Mouse (Mus musculus): ENCODE measurements around the gene Cbx3.

The Cbx3 gene

GRCm38 (mm10) chr6:51470311-51471178, at the start of gene Cbx3:
Cbx3 (plus strand) TSS chr6:51470360.
- peak; percentile 97 for DNase-seq (ENCODE audit: low read depth)

- DNase-seq (ENCODE audit: low read depth) = no peak
These were observed 46.6 kb upstream of the Cbx3 start for GRCm38 (mm10) chr6:51423466-51424122.

DNA sequence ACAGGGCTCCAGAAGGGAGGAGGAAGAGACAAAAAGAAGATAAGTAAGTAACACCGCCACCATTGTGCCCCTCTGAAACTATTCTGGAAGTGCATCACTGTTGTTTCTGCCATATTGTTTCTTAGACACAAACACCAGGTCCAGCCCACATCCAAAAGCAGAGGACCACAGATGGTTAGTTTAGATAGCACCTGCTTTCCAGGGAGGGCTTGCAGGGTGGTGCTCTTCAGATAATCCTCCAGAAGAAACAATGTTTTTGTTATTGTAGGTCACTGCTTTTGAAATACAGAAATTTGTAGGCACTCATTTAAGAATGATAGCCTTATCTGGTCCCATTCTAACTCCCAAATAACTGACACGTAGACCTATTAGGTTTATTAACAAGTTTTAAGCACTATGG, 45.6 kb upstream of the Cbx3 start:
- no peak for DNase-seq (ENCODE audit: low read depth)

DNA sequence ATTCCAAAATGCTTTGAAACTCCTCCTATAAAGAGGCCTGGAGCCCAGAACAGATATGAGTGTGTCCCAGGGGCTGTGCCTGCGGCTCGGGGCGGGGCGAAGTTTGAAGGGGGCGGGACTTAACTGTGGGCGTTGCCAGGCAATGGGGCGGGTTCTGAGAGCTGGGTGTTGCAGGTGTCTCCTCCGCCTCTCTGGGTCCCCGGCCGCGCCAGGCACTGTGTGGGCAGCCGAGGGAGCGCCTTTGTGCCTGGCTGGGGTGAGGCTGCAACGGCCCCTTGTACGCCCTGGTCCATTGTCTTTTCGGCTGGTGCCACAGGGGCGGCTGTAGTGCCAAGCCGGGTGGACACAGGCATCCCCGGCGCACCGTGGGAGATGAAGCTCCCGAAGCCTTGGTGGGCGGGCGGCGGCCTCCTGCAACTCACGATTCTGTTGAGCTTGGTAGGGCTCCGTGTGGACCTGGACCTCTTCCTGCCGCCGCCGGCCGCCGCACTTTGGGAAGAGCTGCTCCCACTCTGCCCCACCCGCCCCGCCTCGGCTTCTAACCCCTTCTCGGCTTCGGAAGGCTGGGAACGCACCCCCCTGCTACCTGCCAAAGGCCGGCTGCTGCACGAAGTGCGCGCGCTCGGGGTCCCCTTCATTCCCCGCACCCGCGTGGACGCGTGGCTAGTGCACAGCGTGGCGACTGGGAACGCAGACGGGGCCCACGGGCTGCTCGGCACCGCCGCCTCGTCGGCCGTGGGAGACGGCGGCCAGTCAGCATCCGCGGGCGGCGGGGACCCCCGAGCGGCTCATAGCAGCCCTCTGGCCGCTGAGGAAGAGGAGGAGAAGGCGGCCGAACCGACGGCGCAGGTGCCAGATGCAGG, 37.4 kb upstream of the Cbx3 start, which contains the start of gene Nfe2l3:
TSS of gene Nfe2l3 (plus strand) at position 136 of the 863 bp plus-strand sequence.
- DNase-seq (ENCODE audit: low read depth) = no peak

DNA sequence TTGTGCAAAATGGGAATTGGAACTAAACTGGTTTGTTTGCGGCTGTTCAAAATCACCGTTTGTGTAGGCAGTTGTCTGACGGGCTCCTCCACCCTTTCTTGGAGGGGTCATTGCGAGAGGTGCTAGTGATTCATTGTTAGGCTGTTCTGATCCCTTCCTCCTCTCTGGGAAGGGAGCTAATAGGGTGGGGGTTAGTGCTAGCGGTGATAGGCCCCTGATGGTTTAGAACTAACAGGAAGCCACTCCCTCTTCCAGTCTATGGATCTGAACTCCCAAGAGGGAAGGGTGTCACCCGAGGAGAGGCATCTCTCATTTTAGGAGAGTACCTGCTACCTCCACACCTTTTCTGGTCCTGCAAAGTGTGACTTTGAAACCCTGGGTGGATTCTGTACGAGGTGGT, 35.9 kb upstream of the Cbx3 start:
- DNase-seq (ENCODE audit: low read depth) = no peak

DNA sequence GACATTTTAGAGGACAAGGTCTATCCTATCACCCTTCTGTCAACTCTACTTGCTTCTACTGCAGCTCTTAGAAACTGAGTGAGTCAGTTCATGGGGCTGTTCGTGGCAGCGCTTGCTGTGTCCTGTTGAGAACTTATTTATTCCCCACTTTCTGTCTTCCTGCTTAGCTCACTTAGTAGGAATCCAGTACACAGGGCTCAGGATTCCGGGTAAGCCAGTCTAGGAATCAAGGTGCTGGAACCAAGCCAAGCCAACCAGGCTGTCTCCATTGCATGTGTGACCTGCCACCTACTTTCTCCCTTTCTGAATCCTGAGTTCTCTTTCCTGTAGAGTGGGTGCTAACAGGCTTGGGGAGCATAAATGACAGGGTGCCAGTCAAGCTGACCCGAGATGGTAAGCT, 32.5 kb upstream of the Cbx3 start:
- DNase-seq (ENCODE audit: low read depth) = no peak

DNA sequence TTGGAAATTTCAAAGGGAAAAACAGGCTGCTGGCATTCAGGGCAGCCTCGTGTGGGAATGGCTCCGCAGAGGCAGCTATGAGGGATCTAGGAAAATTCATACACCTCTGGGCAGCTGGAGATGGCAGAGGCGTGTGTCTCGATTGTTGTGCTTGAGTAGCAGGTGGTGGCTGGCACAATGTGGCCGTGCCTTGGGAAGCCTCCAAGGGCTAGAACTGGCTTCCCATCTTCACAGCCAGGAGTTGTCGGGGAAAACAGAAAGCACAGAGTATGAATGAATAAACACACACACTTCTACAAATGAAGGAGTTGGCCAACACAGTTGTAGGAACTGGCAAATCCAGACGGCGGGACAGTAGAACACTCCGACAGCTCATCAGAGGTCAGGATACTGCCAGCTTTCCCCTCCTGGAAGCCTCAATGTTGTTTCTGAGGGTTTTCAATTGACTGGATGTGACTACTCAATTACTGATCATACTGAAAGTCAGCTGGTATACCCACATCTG, 31.3 kb upstream of the Cbx3 start:
- DNase-seq (ENCODE audit: low read depth) = no peak

GRCm38 (mm10) chr6:51442191-51442835, 27.8 kb upstream of the Cbx3 start:
- DNase-seq (ENCODE audit: low read depth) = no peak

- DNase-seq (ENCODE audit: low read depth) = no peak
These were observed 17.1 kb upstream of the Cbx3 start for GRCm38 (mm10) chr6:51452927-51453503.

- DNase-seq (ENCODE audit: low read depth) = no peak
These were observed 15.2 kb upstream of the Cbx3 start for GRCm38 (mm10) chr6:51454949-51455348.

DNA sequence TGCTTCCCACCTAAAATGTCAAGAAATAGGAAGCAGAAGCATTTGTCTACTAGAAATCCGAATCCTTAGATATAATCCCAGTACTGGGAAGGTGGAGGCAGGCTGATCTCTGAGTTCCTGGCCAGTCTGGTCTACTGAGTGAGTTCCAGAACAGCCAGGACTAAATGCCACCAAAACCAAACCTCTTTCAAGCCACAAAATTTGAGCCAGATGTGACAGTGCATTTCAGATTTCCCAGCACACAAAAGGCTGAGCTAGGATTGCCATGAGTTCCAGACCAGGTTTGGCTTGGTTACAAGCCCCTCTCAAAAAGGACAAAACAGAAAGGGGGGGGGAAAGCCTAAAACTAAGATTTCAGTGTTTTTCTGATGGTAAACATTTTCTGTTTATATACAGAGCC, 14.0 kb upstream of the Cbx3 start:
- DNase-seq (ENCODE audit: low read depth) = no peak

DNA sequence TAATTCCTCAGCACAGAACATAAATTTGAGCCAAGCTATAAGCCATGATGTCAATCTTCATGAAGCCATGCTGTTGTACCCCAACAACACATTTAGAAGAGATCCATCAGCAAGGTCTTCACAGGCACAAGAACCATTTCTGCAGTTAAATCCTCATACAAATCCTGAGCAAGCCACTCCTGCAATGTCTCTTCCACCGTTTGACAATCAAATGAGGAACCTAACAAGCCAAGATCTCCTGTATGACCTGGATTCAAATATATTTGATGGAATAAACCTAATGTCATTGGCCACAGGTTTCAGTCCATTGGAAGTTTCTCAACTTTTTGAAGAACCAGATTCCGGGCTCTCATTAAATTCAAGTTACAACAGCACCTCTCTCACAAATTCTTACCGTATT, 12.9 kb upstream of the Cbx3 start:
- peak; percentile 51 for DNase-seq (ENCODE audit: low read depth)

DNA sequence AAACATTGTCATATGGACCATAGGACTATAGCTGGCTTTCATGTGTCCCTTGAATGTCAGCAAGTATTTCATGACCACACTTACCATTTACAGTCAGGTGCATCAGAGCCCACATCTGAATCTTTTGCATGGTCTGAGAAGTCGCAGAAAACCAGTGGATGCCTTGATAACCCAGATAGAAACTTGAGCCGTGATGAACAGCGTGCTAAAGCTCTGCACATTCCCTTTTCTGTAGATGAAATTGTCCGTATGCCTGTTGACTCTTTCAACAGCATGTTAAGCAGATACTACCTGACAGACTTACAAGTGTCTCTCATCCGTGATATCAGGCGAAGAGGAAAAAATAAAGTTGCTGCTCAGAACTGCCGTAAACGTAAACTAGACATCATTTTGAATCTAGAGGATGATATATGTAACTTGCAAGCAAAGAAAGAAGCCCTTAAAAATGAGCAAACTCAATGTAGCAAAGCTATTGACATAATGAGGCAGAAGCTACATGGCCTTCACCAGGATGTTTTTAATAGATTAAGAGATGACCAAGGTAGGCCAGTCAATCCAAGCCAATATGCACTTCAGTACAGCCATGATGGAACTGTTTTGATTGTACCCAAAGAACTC, 12.3 kb upstream of the Cbx3 start:
- peak; percentile 56 for DNase-seq (ENCODE audit: low read depth)

GRCm38 (mm10) chr6:51458925-51459312, 11.2 kb upstream of the Cbx3 start:
- DNase-seq (ENCODE audit: low read depth) = peak; percentile 76

DNA sequence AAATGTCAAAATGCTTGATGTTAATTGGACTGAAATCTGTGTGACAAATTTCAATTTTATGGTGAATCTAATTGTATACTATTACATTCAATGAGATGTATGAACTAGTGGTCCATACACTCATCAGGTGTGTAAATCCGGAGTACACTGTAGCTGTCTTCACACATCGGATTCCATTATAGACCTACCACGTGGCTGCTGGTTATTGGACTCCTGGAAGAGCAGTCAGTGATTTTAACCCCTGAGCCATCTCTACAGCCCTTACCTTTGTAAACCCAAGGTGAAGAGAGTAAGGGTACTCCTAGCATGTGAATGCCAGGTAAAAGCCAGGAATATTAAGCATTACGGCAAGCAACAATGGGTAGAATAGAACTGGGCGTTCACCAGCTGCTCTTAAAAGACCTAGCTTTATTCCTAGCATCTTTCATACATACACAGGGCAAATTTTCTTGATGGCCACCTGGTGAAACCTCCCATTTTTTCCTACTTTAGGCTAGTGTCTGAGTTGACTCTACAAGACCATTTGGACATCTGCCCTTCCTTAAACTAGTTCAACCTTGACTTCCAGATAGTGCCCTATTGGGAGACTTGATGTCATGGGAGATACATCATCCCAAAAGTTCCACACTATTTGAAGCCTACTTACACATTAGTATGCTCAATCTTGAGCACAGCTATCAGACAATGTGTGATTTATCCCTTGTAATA, 10.7 kb upstream of the Cbx3 start:
- peak; percentile 67 for DNase-seq (ENCODE audit: low read depth)

DNA sequence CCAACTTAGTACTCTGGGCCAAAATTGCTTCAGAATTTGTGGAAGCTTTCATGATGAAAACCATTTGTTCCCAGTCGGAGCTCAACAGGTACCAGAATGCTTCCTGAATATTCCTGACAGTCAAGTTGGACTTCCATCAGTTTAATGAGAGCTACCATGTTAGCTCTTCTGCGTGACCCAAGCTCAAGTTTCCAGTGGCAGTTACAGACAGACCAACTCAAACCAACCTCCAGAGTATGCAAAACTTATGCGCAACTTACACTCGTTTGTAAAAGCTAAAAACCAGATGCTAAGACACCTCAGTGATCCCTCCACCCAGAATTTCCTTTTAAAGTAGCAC, 10.2 kb upstream of the Cbx3 start:
- peak; percentile 61 for DNase-seq (ENCODE audit: low read depth)

DNA sequence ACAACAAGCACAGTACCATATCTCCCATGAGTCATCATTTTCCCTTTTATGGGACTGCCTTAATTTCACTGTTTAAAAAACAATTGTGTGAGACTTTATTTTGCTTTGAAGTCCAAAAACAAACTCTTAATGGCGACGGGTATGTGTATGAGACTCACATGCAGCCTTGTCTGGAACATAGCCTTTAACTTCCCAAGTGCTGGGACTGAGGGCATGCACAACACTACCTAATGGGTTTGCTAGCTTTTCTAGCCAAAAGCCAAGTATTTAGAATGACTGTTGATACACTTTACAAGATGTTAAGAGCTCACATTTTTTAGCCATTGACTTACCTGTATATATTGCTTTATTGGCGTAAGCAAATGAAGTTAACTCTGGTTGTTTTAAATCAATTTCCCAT, 9.8 kb upstream of the Cbx3 start:
- DNase-seq (ENCODE audit: low read depth) = no peak

- peak; percentile 71 for DNase-seq (ENCODE audit: low read depth)
These were observed 2.5 kb upstream of the Cbx3 start for GRCm38 (mm10) chr6:51467649-51468048.

DNA sequence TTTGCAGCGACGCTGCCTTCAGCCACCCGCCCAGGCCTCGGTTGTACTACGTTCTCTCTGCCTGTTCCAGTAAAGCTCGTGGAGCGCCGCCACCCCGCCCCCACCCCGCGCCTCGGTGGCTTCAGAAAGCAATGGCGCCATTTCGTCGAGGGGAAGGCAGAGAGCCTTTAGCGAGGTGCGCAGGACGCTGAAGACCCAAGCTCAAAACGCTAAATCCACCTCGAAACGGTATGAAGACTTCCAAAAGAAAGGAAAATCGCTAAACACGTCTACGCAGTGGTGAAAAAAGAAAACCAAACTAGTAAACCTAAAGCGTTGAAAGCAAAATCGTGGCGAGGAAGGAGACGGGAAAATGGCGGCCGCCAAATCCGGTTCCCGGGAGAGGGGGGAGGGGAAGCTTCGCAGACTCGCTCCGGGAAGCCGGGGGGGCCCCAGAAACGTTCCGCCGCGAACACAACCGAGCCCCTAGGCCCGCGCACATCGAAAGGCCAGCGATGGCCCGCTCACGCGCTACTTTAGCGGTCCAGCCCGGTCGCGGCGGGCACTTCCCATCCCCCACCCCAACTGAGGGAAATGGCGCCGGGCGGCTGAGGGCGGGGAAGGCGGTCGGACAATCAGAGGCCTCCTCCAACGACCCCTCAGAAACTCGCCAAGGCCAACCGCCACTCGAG, 1.1 kb upstream of the Cbx3 start:
- peak; percentile 86 for DNase-seq (ENCODE audit: low read depth)
